Comparison of ENCODE assay signal across 15 mouse cellular contexts in the genomic region with DNA sequence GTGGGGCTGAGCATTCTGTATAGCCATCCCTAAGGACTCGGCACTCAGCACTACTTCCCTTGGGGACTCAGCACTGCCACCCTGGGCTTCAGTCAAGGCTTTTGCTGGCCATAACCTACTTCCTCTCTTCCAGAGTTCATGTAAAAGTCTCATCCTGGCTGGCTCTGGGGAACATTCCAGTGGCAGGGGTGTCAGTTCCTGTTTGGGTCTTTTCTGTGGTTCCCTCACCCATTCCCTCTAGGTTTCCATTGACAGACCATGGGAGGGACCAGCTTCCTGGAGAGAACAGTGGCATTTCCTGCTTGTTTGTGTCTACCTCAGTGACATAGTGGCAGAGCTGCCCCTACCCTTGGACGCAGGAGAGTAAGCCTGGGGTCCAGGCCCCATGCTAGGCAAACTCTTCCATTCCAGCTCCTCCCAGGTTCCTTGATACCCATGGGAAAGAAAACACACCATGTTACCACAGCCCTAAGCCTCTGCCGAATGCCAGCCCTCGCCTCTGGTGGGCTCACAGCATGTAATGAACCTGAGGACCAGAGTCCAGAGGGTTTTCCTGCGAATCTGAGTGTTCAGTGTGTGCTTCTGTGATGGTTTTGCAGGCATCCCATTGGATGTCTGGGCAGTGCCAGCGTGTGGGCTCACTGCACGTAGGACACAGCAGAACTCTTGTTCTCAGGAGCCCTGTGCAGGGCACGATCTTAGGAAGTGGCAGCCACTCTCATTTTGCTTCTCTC. TPM values are rescaled to one million over a fixed set of nuclear protein-coding genes. Genes with fewer than 3 reads are reported as not detected.
DNase-seq lines count a peak whose midpoint lies in the region; ATAC-seq lines count a peak whose summit lies in the region.
"Had no signal": no experiment of that assay in that cellular context is flagged by ENCODE, and none has a peak within 500 bp of the region (broad histone marks: within the 10 kb centered on the region; RNA-seq: fewer than 3 reads in every experiment).

No protein-coding gene starts in this region.

- H3K9ac ChIP-seq in liver, embryonic 12.5 days = no peak overlapping the region
- H3K9ac ChIP-seq: intestine, embryonic 15.5 days; midbrain, embryonic 13.5 days had no signal

- peak; percentile 17 for DNase-seq in heart, adult 8-10 months (ENCODE audit: low spot score)
- no peak for DNase-seq in heart, postnatal 4 days
- DNase-seq in liver = no peak
- DNase-seq in kidney, postnatal 10 days = peak; percentile 36
- peak; percentile 44 to 57 for DNase-seq in lung, postnatal 4 days
- DNase-seq in thymus, postnatal 25 days = no peak
- DNase-seq: gastrocnemius, postnatal 36 days; thymus, adult 2 months had no signal

- no peak overlapping the region for H3K4me2 ChIP-seq in liver, embryonic 12.5 days
- H3K4me2 ChIP-seq: intestine, embryonic 15.5 days; midbrain, embryonic 13.5 days had no signal

- WGBS in liver, embryonic 12.5 days (ENCODE audit: insufficient replicate concordance) = 87% methylated on average over 8 of the region's 8 CpGs

- H3K9me3 ChIP-seq in liver, embryonic 12.5 days (replicated peaks) = no peaks in the 10 kb centered on the region
- H3K9me3 ChIP-seq: intestine, embryonic 15.5 days; midbrain, embryonic 13.5 days had no signal

- no peak for ATAC-seq in liver, embryonic 12.5 days
- ATAC-seq: CD4-positive, CD25-positive, alpha-beta regulatory T cell, adult 4 months; intestine, embryonic 15.5 days; midbrain, embryonic 13.5 days had no signal

- H3K36me3 ChIP-seq in liver, embryonic 12.5 days = peaks cover 100% of the 10 kb centered on the region

- H3K4me1 ChIP-seq in liver, embryonic 12.5 days = no peaks in the 10 kb centered on the region
- H3K4me1 ChIP-seq: intestine, embryonic 15.5 days; midbrain, embryonic 13.5 days had no signal

- H3K27ac ChIP-seq in liver, embryonic 12.5 days = peak overlapping the region; percentile 15; the same call in 1 of the 2 replicates
- H3K27ac ChIP-seq: intestine, embryonic 15.5 days; macrophage; midbrain, embryonic 13.5 days had no signal

- no peaks in the 10 kb centered on the region for H3K27me3 ChIP-seq in liver, embryonic 12.5 days (replicated peaks)
- H3K27me3 ChIP-seq: intestine, embryonic 15.5 days; midbrain, embryonic 13.5 days had no signal

- H3K4me3 ChIP-seq in liver, embryonic 12.5 days = no peak overlapping the region
- H3K4me3 ChIP-seq: erythroblast, embryonic 14.5 days; intestine, embryonic 15.5 days; midbrain, embryonic 13.5 days had no signal

RNA-seq across cellular contexts. Expression of a gene that starts 27.6 kb away (rescaled TPM):
- total RNA-seq in heart, adult 8-10 months (2022) = not detected
- total RNA-seq in heart, postnatal 4 days (2021) = not detected
- 0.97 and 1.3 TPM in 2 replicates for polyA plus RNA-seq in liver, embryonic 12.5 days (2016; fragmentation: Nextera tagmentation; extraction: Ambion mirVana)
- total RNA-seq: gastrocnemius, postnatal 36 days; heart, postnatal 10 days had no signal
- polyA plus RNA-seq: CD4-positive, CD25-positive, alpha-beta regulatory T cell, adult 4 months; erythroblast, embryonic 14.5 days; macrophage had no signal

RNA-seq across cellular contexts. Expression of a gene that starts 42.0 kb away (rescaled TPM):
- 1 to 10 TPM; 6.8 to 9.6 (median 7.5) TPM for total RNA-seq in heart, adult 8-10 months (2022)
- 10 to 100 TPM; 12.7 to 14.2 TPM for total RNA-seq in heart, postnatal 4 days (2021)
- polyA plus RNA-seq in liver, embryonic 12.5 days (2016; fragmentation: Nextera tagmentation; extraction: Ambion mirVana) = 108 and 113 TPM in 2 replicates

Comparison
In these comparisons a context has a peak if more than half of its experiments do, and no peak if none do; other contexts are left out.
1. DNase-seq: peak in heart, adult 8-10 months (single experiment), kidney, postnatal 10 days (single experiment) and lung, postnatal 4 days (2 of 2); none in heart, postnatal 4 days (single experiment), liver (single experiment) and thymus, postnatal 25 days (single experiment).